Mouse (Mus musculus) limb, embryonic 13.5 days (tissue): Measurements from ENCODE around the gene Oprd1. TPM values are rescaled to one million over a fixed set of nuclear protein-coding genes. Genes with fewer than 3 reads are reported as not detected.

Experiments
- ATAC-seq: fragments of 200-750 bp; cut with Nextera tagmentation; 2 replicates; pipeline ENCODE4 v1.8.0; 2017; ENCODE audit warnings: low read depth, moderate number of reproducible peaks, moderate TSS enrichment; ENCODE audit not compliant: low FRiP score
- H3K27ac ChIP-seq: fragments of 300-500 bp; sonication (generic); 2 replicates; pipeline ENCODE4 v1.5.1; 2015; ENCODE audit warnings: inconsistent platforms, mild to moderate bottlenecking, moderate library complexity
- H3K27me3 ChIP-seq: fragments of 300-500 bp; sonication (generic); 2 replicates; pipeline ENCODE4 v1.6.1; 2015; ENCODE audit warnings: mild to moderate bottlenecking, inconsistent platforms
- H3K36me3 ChIP-seq: fragments of 300-500 bp; sonication (generic); 2 replicates; pipeline ENCODE4 v1.6.1; 2015; ENCODE audit warnings: inconsistent platforms, mild to moderate bottlenecking, moderate library complexity
- H3K4me1 ChIP-seq: fragments of 300-500 bp; sonication (generic); 2 replicates; pipeline ENCODE4 v1.6.1; 2015; ENCODE audit warnings: inconsistent platforms
- H3K4me2 ChIP-seq: fragments of 300-500 bp; sonication (generic); replicated peaks from 2 replicates; pipeline ENCODE4 v1.6.1; 2015; ENCODE audit warnings: inconsistent platforms, mild to moderate bottlenecking, moderate library complexity
- H3K4me3 ChIP-seq: fragments of 300-500 bp; sonication (generic); 2 replicates; pipeline ENCODE4 v1.5.1; 2015; ENCODE audit warnings: moderate library complexity, mild to moderate bottlenecking, inconsistent platforms
- H3K9ac ChIP-seq: fragments of 300-500 bp; sonication (generic); 2 replicates; pipeline ENCODE4 v1.6.1; 2015; ENCODE audit warnings: mild to moderate bottlenecking, inconsistent platforms
- H3K9me3 ChIP-seq: fragments of 300-500 bp; sonication (generic); 2 replicates; pipeline ENCODE4 v1.6.1; 2016; ENCODE audit warnings: inconsistent platforms
- WGBS: fragments of 180-500 bp; shearing (Covaris S2); methylation state at CpG from one replicate; pipeline ENCODE4 v1.1.7; 2015; 5-methylcytosine and 5-hydroxymethylcytosine counted together
- polyA plus RNA-seq: library from polyadenylated mRNA; unstranded; fragments of >200 nt; fragmentation: Nextera tagmentation; extraction: Ambion mirVana; gene quantifications from 2 replicates; pipeline ENCODE4 v1.2.1, GENCODE M21; 2015

Oprd1 gene
- polyA plus RNA-seq, 1 experiment from 2014 or later: 0.31 TPM

DNA sequence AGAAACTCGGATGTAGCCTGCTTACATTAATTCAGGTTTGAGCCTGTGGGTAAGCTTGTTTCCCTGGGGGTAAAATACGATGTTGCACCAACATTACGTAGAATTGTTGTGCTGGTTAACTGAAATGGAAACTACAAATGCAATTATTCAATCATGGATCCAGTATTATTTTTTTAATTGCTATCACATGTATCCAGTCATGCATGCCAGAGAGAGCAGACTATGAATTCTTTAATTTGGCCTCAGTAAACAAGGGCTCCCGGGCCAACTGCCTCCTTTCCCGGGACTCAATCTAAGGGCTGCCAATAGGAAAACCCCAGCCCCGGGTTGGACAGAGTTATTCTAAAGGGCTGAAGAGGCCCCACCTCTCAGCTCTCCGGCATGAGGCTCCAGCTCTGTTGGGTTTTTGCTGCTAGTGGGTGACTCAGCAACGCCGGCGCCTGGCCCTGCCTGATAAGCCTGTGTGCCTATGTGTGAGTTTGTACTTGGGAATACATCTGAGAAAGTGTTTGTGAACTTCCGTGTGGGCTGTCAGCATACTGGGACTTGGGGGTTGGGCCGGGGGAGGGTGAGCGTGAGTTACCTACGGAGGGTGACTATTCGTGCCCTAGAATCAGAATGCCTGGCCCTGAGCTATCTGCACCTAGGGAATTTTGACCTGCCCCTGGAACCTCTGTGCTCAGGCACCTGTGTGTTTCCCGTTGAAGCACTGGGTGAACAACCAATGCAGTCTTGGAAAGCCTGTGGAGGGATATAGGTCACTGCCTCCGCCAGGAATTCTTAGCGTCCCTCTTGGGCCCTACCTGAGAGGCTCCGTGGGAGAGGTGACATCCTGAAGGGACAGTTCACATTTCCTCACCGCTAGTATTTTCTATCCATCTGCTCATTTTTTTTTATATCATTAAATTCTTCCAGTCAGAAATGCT, 67.5 kb downstream of the Oprd1 start:
- no peak overlapping the region for H3K27ac ChIP-seq
- H3K9ac ChIP-seq: 0 out of 2 replicates have a peak overlapping the region, but pooled peaks have one; percentile 3
- no peak for ATAC-seq
- peaks cover 5% of the 10 kb centered on the region; the same call in 1 of the 2 replicates for H3K27me3 ChIP-seq
- WGBS: 36% methylated on average over 20 of the region's 20 CpGs
- no peaks in the 10 kb centered on the region for H3K9me3 ChIP-seq
- no peak overlapping the region for H3K4me2 ChIP-seq
- H3K4me1 ChIP-seq: peaks cover 24% of the 10 kb centered on the region
- H3K36me3 ChIP-seq: no peaks in the 10 kb centered on the region
- no peak overlapping the region for H3K4me3 ChIP-seq

- Histone ChIP-seq H3K27me3 (peaks cover 5% of the 10 kb centered on the region; the same call in 1 of the 2 replicates), H3K27ac (no peak overlapping the region), H3K4me3 (peak overlapping the region; percentile 76; the same call in 1 of the 2 replicates), H3K4me1 (peaks cover 24% of the 10 kb centered on the region), H3K9me3 (no peaks in the 10 kb centered on the region), H3K4me2 (peak overlapping the region; percentile 99), H3K9ac (no peak overlapping the region), H3K36me3 (no peaks in the 10 kb centered on the region)
- whole genome bisulfite sequencing: 61% methylated on average over 1 of the region's 1 CpGs
- no peak for ATAC-seq
These were observed 68.5 kb downstream of the Oprd1 start for GRCm38 (mm10) chr4:132075796-132076195.

DNA sequence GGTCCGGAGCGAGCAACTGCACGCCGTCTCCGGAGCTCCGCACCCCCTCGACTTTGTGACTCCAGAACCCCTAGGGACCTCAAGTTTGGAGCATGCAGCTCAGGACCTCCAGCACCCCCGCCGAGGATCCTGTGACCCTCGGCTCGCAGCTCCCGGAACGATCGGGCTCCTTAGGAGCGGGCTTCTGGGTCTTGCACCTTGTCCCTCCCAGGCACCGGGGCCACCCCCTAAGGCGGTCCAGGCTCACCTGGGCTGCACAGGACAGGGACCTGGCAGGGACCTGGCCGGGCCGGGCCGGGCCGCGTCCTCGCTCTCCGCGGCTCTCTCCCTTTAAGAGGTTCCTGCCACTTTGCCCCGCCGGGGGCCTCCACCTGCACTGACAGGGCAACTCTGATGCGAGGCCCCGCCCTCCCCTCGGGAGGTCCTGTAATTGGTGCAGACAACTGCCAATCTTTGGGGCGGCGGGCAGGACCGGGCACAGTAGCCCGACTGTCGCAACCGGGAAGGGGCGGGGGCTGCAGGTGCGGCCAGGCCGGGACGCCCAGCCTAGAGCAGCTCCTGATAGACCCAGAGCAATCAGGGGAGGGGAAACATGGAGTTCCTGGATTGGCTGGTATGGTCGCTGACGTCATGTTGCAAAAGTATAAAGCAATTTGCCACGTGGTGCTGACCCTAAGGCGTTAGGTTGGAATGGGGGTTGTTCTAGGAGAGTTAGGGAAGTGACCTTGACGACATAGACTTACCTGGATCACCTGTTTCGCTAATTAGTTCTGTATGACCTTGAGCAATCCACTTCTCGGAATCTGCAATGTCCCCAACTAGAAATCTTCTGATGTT, 69.1 kb downstream of the Oprd1 start, which contains the start of gene Epb41:
Gene Epb41, minus strand, starts transcription at position 389 of the 837 bp plus-strand sequence.
- peaks cover 5% of the 10 kb centered on the region; the same call in 1 of the 2 replicates for H3K27me3 ChIP-seq
- no peak within 1 kb of the TSS; the same call in 1 of the 2 replicates for H3K27ac ChIP-seq

DNA sequence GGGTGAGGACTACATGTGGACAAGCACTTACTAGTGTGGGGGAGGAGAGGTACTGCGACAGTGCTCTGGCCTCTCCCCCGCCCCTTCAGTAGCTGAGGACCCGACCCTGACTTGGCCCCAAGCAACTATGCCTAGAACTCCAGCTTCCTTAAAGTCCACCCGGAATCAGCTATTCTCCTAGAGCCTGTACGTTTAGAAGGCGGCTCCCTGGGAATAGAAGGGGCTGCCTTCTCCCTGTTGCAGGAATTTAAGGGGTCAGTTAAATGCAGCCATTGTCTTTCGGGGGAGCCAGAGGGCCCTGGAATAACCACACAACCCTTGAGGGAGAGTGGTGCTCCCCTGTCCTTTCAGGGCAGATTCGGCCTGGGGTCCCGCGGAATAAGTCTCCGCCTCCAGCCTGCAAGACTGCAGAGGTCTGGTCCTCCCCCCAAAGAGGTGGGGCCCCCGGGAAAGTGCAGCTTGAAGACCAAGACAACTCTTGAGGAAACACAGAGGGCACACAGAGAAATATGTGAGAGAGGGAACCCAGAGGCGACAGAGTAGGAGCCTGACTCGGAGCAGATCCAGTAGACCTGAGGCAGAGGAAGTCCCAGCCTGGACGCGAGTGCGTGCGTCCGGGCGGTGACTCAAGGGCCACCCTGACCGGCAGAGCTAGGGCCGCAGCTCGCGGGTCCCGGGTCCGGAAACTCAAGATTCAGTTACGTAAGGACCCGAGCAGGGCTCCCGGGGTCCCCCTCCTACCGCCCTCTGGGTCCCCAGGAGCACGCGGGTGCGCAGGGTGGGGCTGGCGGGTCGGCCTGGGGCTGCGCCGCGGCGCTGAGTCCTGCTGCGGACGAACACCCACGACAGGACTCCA, 70.0 kb downstream of the Oprd1 start, which contains the start of gene Gm10300:
Gene Gm10300, plus strand, starts transcription at position 621 of the 856 bp plus-strand sequence.
- peak within 1 kb of the TSS; percentile 76 for H3K4me3 ChIP-seq
- H3K9ac ChIP-seq: peak within 1 kb of the TSS; percentile 77
- peak within 1 kb of the TSS; percentile 99 for H3K4me2 ChIP-seq
- H3K9me3 ChIP-seq: no peaks in the 10 kb centered on the region
- no peaks in the 10 kb centered on the region for H3K36me3 ChIP-seq
- no peak within 1 kb of the TSS; the same call in 1 of the 2 replicates for H3K27ac ChIP-seq
- H3K27me3 ChIP-seq: peaks cover 5% of the 10 kb centered on the region; the same call in 1 of the 2 replicates
- peaks cover 22% of the 10 kb centered on the region for H3K4me1 ChIP-seq
- under 1% methylated on average over 42 of the region's 42 CpGs for WGBS
- ATAC-seq: peak; percentile 24; the same call in 1 of the 2 replicates

More for the DNA sequence above, 69.1 kb downstream of the Oprd1 start, which contains the start of gene Epb41:
- H3K36me3 ChIP-seq: no peaks in the 10 kb centered on the region
- H3K9ac ChIP-seq: peak within 1 kb of the TSS; percentile 77
- ATAC-seq: peak; percentile 95
- peaks cover 24% of the 10 kb centered on the region for H3K4me1 ChIP-seq
- no peaks in the 10 kb centered on the region for H3K9me3 ChIP-seq
- H3K4me2 ChIP-seq: peak within 1 kb of the TSS; percentile 99
- peak within 1 kb of the TSS; percentile 76 for H3K4me3 ChIP-seq
- WGBS: 2% methylated on average over 47 of the region's 47 CpGs

GRCm38 (mm10) chr4:132072946-132073345, 71.3 kb downstream of the Oprd1 start:
- Histone ChIP-seq H3K36me3 (no peaks in the 10 kb centered on the region), H3K4me3 (no peak overlapping the region), H3K27ac (no peak overlapping the region), H3K4me2 (no peak overlapping the region), H3K9me3 (no peaks in the 10 kb centered on the region), H3K27me3 (peaks cover 5% of the 10 kb centered on the region; the same call in 1 of the 2 replicates), H3K9ac (no peak overlapping the region), H3K4me1 (peaks cover 21% of the 10 kb centered on the region)
- ATAC-seq: no peak
- WGBS: 69% methylated on average over 6 of the region's 6 CpGs

GRCm38 (mm10) chr4:132072156-132072555, 72.1 kb downstream of the Oprd1 start:
- H3K27ac ChIP-seq: no peak overlapping the region
- no peaks in the 10 kb centered on the region for H3K9me3 ChIP-seq
- peaks cover 21% of the 10 kb centered on the region for H3K4me1 ChIP-seq
- no peak for ATAC-seq
- no peak overlapping the region for H3K4me2 ChIP-seq
- no peak overlapping the region for H3K9ac ChIP-seq
- WGBS: 65% methylated on average over 3 of the region's 3 CpGs
- H3K4me3 ChIP-seq: no peak overlapping the region
- peaks cover 5% of the 10 kb centered on the region; the same call in 1 of the 2 replicates for H3K27me3 ChIP-seq
- no peaks in the 10 kb centered on the region for H3K36me3 ChIP-seq

DNA sequence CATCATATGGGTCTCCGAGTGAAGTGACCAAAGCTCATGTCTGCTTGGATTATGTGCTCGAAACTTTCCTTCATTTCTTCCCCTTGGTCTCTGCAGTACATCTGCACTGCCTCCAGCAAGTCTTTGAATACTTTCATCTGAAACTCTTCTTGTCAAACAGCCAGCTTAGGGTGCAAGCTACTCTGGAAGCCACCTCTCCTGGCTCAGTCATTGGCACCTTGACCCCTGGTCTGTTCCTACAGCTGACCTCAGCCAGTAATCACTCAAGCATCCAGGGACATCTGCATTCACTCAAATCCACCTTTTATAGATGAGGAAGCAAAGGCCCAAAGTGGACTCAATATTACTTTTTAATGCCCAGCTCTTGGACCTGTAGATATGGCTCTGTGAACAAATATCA, 72.6 kb downstream of the Oprd1 start:
- peaks cover 5% of the 10 kb centered on the region; the same call in 1 of the 2 replicates for H3K27me3 ChIP-seq
- ATAC-seq: no peak

DNA sequence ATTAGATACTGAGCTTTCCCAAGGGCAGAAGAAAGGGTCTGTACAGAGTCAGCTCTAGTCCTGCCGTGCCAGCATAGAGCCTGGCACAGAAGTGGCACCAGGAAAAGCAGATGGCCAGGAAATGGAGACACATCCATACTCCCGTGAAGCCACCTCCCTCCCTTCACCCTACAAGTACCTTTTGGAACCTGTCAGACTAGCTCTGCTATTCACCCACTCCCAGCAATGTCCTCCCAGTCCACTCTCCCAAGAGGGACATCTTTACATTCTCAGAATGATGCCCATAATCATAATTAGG, 76.4 kb downstream of the Oprd1 start:
- Histone ChIP-seq H3K27ac (no peak overlapping the region), H3K36me3 (no peaks in the 10 kb centered on the region), H3K4me3 (no peak overlapping the region), H3K27me3 (peaks cover under 1% of the 10 kb centered on the region; the same call in 1 of the 2 replicates), H3K9me3 (no peaks in the 10 kb centered on the region), H3K9ac (no peak overlapping the region), H3K4me2 (no peak overlapping the region), H3K4me1 (peaks cover 12% of the 10 kb centered on the region)
- 63% methylated on average over 2 of the region's 2 CpGs for WGBS
- ATAC-seq: no peak

More for the DNA sequence above, 72.6 kb downstream of the Oprd1 start:
- no peak overlapping the region for H3K27ac ChIP-seq
- H3K36me3 ChIP-seq: no peaks in the 10 kb centered on the region
- H3K4me2 ChIP-seq: no peak overlapping the region
- H3K9me3 ChIP-seq: no peaks in the 10 kb centered on the region
- H3K4me3 ChIP-seq: no peak overlapping the region
- no peak overlapping the region for H3K9ac ChIP-seq
- WGBS: 84% methylated on average over 2 of the region's 2 CpGs
- H3K4me1 ChIP-seq: peaks cover 18% of the 10 kb centered on the region

GRCm38 (mm10) chr4:132067112-132067937, 77.0 kb downstream of the Oprd1 start:
- ATAC-seq: no peak
- Histone ChIP-seq H3K27me3 (no peaks in the 10 kb centered on the region), H3K4me1 (peaks cover 12% of the 10 kb centered on the region), H3K36me3 (no peaks in the 10 kb centered on the region), H3K27ac (no peak overlapping the region), H3K9ac (no peak overlapping the region), H3K9me3 (no peaks in the 10 kb centered on the region), H3K4me3 (no peak overlapping the region), H3K4me2 (no peak overlapping the region)
- 76% methylated on average over 14 of the region's 14 CpGs for WGBS

GRCm38 (mm10) chr4:132066101-132066773, 78.0 kb downstream of the Oprd1 start:
- Histone ChIP-seq H3K4me1 (peaks cover 12% of the 10 kb centered on the region), H3K27me3 (no peaks in the 10 kb centered on the region)
- 63% methylated on average over 10 of the region's 10 CpGs for WGBS

More at GRCm38 (mm10) chr4:132066101-132066773, 78.0 kb downstream of the Oprd1 start:
- H3K27ac ChIP-seq: no peak overlapping the region
- H3K9me3 ChIP-seq: no peaks in the 10 kb centered on the region
- H3K9ac ChIP-seq: no peak overlapping the region
- H3K4me3 ChIP-seq: no peak overlapping the region
- no peak for ATAC-seq
- H3K4me2 ChIP-seq: no peak overlapping the region
- H3K36me3 ChIP-seq: no peaks in the 10 kb centered on the region
